Mouse (Mus musculus) testis, adult 2 months (tissue): ENCODE results near the gene Epha5.

Source experiments
- CTCF ChIP-seq: fragments of 200-500 bp; IDR thresholded peaks from 2 replicates; pipeline ENCODE4 v1.5.1; 2012; ENCODE audit warnings: low read depth, mild to moderate bottlenecking, inconsistent platforms, low read length, moderate library complexity; ENCODE audit not compliant: control insufficient read depth, insufficient read depth, insufficient replicate concordance
- POLR2A ChIP-seq: fragments of 200-500 bp; IDR thresholded peaks from 2 replicates; pipeline ENCODE4 v1.6.1; 2012; ENCODE audit warnings: low read depth, mild to moderate bottlenecking, inconsistent platforms, low read length, moderate library complexity; ENCODE audit not compliant: control insufficient read depth

- no peak for TF ChIP-seq POLR2A
- no peak for TF ChIP-seq CTCF
Measured at GRCm38 (mm10) chr5:84193348-84193747, 223.8 kb downstream of the Epha5 start.
